Mouse (Mus musculus) kidney, adult 2 months (tissue): ENCODE data around the gene Tln2. TPM values are rescaled to one million over a fixed set of nuclear protein-coding genes. Genes with fewer than 3 reads are reported as not detected.

Source experiments
- DNase-seq: peaks from one replicate; pipeline ENCODE4 v3.0.0; 2021
- H3K27ac ChIP-seq: fragments of 200-500 bp; 2 replicates; pipeline ENCODE4 v1.5.1; 2012; ENCODE audit warnings: low read depth, low read length, control low read depth, inconsistent platforms; ENCODE audit not compliant: insufficient read depth
- H3K27me3 ChIP-seq: fragments of 200-500 bp; replicated peaks from 2 replicates; pipeline ENCODE4 v1.6.1; 2012; ENCODE audit warnings: mild to moderate bottlenecking, moderate library complexity, low read length, inconsistent platforms; ENCODE audit not compliant: control insufficient read depth, insufficient read depth
- H3K36me3 ChIP-seq: fragments of 200-500 bp; 2 replicates; pipeline ENCODE4 v1.6.1; 2012; ENCODE audit warnings: mild to moderate bottlenecking, moderate library complexity, low read length, inconsistent platforms; ENCODE audit not compliant: control insufficient read depth, insufficient read depth
- H3K4me1 ChIP-seq: fragments of 200-500 bp; 2 replicates; pipeline ENCODE4 v1.6.1; 2011; ENCODE audit warnings: low read length; ENCODE audit not compliant: control insufficient read depth, insufficient read depth
- H3K4me3 ChIP-seq: fragments of 200-500 bp; 2 replicates; pipeline ENCODE4 v1.5.1; 2011; ENCODE audit warnings: mild to moderate bottlenecking, low read depth, low read length, control low read depth; ENCODE audit not compliant: insufficient read depth
- CTCF ChIP-seq: fragments of 200-500 bp; conservative IDR thresholded peaks from 2 replicates; pipeline ENCODE4 v1.5.1; 2011; ENCODE audit warnings: low read depth, mild to moderate bottlenecking, control low read depth, low read length, moderate library complexity, mixed read lengths; ENCODE audit not compliant: insufficient read depth, insufficient read length
- POLR2A ChIP-seq: fragments of 200-500 bp; IDR thresholded peaks from one replicate; pipeline ENCODE4 v1.6.1; 2011; ENCODE audit warnings: low read depth, low read length, control low read depth
- WGBS: fragments of 180-500 bp; shearing (Covaris S2); methylation state at CpG from one replicate; pipeline ENCODE4 v1.1.7; 2018; 5-methylcytosine and 5-hydroxymethylcytosine counted together
- polyA plus RNA-seq: library from polyadenylated mRNA; depleted of rRNA; stranded (reverse); fragments of >200 nt; gene quantifications from 2 replicates; pipeline ENCODE4 v1.2.3, GENCODE M21; 2012

Tln2 gene
- polyA plus RNA-seq, 1 experiment: 113 TPM

GRCm38 (mm10) chr9:67399563-67399962 lies 159.9 kb downstream of the Tln2 start:
- Histone ChIP-seq H3K36me3 (no peaks in the 10 kb centered on the region), H3K4me3 (no peak overlapping the region), H3K27me3 (no peaks in the 10 kb centered on the region), H3K4me1 (no peaks in the 10 kb centered on the region), H3K27ac (no peak overlapping the region)
- DNase-seq: no peak
- TF ChIP-seq CTCF: 0 out of 2 replicates have a peak, but pooled peaks have one; percentile 21
- TF ChIP-seq POLR2A: no peak
- WGBS: 94% methylated on average over 6 of the region's 6 CpGs

DNA sequence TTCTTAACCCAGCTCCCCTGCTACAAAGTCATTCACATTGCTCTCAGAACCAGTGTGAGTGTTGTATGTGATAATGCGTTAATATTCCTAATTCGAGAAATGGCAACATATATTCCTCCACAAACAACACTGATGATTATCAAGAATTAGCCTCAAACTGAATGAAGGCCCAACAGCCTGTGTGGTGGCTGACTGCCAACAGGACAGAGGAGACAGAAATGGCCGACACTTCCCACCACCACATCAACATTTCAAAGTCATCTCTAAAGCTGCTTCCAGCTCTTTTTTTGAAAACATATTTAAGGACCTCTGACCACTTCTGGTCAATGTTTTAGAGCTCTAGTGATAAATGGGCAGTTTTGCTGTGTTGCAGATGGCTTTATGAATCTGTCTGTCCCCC lies 161.7 kb downstream of the Tln2 start:
- Histone ChIP-seq H3K27me3 (no peaks in the 10 kb centered on the region), H3K27ac (no peak overlapping the region), H3K36me3 (no peaks in the 10 kb centered on the region), H3K4me1 (no peaks in the 10 kb centered on the region), H3K4me3 (no peak overlapping the region)
- 83% methylated on average over 3 of the region's 3 CpGs for WGBS
- DNase-seq: no peak
- TF ChIP-seq CTCF (no peak), POLR2A (no peak)

GRCm38 (mm10) chr9:67396446-67396845 lies 163.1 kb downstream of the Tln2 start:
- H3K27me3 ChIP-seq: no peaks in the 10 kb centered on the region
- H3K36me3 ChIP-seq: no peaks in the 10 kb centered on the region
- H3K27ac ChIP-seq: no peak overlapping the region
- H3K4me1 ChIP-seq: no peaks in the 10 kb centered on the region
- H3K4me3 ChIP-seq: no peak overlapping the region
- no peak for DNase-seq
- no peak for TF ChIP-seq CTCF
- TF ChIP-seq POLR2A: no peak
- 90% methylated on average over 3 of the region's 3 CpGs for WGBS

DNA sequence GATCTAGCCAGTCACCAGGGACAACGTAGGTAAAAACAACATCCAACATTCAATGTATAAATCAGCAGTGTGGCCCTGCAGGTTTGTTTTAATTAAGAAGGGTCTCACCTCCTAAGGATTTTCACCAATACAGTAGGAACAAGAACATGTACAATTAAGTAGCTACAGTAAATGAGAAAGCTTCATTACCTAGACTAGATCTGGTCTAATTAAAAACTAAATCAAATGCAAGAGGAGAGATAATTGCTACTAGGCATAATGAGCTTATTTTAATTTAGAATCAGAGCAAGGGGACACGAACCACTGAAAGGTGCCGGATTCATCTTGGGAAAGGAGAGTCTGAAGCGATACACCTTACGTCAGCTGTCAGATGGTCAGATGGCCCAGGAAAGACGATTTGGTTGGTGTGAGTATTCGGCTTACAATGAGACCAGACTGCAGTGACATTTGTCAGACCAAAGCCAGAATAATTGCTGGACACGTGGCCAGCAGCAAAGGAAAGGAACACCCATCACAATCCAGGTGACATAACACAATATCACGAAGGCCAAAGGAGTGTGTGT lies 175.4 kb downstream of the Tln2 start:
- Histone ChIP-seq H3K36me3 (no peaks in the 10 kb centered on the region; the same call in 1 of the 2 replicates), H3K27me3 (no peaks in the 10 kb centered on the region), H3K27ac (no peak overlapping the region), H3K4me3 (no peak overlapping the region), H3K4me1 (no peaks in the 10 kb centered on the region)
- 83% methylated on average over 9 of the region's 9 CpGs for WGBS
- DNase-seq: no peak
- TF ChIP-seq POLR2A: no peak

- H3K4me1 ChIP-seq: no peaks in the 10 kb centered on the region
- no peak overlapping the region for H3K27ac ChIP-seq
- no peak overlapping the region for H3K4me3 ChIP-seq
- WGBS: 46% methylated on average over 5 of the region's 5 CpGs
- no peaks in the 10 kb centered on the region; the same call in 1 of the 2 replicates for H3K36me3 ChIP-seq
- no peaks in the 10 kb centered on the region for H3K27me3 ChIP-seq
- no peak for TF ChIP-seq POLR2A
- no peak for TF ChIP-seq CTCF
- DNase-seq: peak; percentile 30
Observed at GRCm38 (mm10) chr9:67380095-67380494, 179.4 kb downstream of the Tln2 start.

- no peaks in the 10 kb centered on the region for H3K27me3 ChIP-seq
- no peaks in the 10 kb centered on the region for H3K4me1 ChIP-seq
- TF ChIP-seq CTCF: no peak
- no peak for TF ChIP-seq POLR2A
- WGBS: 90% methylated on average over 5 of the region's 5 CpGs
- no peak overlapping the region for H3K4me3 ChIP-seq
- no peak overlapping the region for H3K27ac ChIP-seq
- no peaks in the 10 kb centered on the region for H3K36me3 ChIP-seq
- DNase-seq: no peak
Observed at GRCm38 (mm10) chr9:67378772-67379171, 180.7 kb downstream of the Tln2 start.

- H3K4me3 ChIP-seq: no peak overlapping the region
- H3K27ac ChIP-seq: no peak overlapping the region
- H3K4me1 ChIP-seq: no peaks in the 10 kb centered on the region
- H3K27me3 ChIP-seq: no peaks in the 10 kb centered on the region
- no peaks in the 10 kb centered on the region for H3K36me3 ChIP-seq
- WGBS: 96% methylated on average over 3 of the region's 3 CpGs
- no peak for DNase-seq
- no peak for TF ChIP-seq CTCF
- no peak for TF ChIP-seq POLR2A
Observed at GRCm38 (mm10) chr9:67368078-67368477, 191.4 kb downstream of the Tln2 start.

DNA sequence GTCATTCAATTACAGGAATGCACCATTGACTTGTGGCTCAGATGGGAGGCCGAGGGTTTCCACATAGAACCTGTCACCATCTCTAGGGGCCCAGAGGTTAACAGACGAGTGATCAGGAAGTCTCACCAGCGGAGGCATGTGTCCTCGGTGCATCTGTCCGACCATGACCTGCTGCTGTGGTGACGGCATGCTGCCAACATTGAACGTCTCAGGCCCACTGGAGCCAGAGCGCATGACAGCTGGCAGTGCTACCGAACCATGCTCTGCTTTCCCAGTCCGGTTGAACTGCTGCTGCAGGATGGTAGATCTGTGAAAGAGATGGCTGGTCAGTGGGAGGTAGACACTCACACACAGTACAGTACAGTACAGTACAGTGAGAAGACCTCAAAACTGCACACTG lies 197.0 kb downstream of the Tln2 start:
- TF ChIP-seq CTCF (no peak), POLR2A (no peak)
- DNase-seq: no peak
- Histone ChIP-seq H3K27ac (no peak overlapping the region), H3K36me3 (no peaks in the 10 kb centered on the region; the same call in 1 of the 2 replicates), H3K4me1 (no peaks in the 10 kb centered on the region), H3K4me3 (no peak overlapping the region), H3K27me3 (no peaks in the 10 kb centered on the region)
- WGBS: 88% methylated on average over 10 of the region's 10 CpGs
